In genomic region chr4:148742549-148743413, GRCm38 (mm10) we compare ENCODE assay signal across 8 mouse cellular contexts.
DNase-seq lines count a peak whose midpoint lies in the region; ATAC-seq and TF ChIP-seq lines count a peak whose summit lies in the region.

No protein-coding gene starts in this region.

- no peak overlapping the region for H3K27ac ChIP-seq in forebrain, postnatal 0 days (ENCODE audit: low read depth, low read length)
- H3K27ac ChIP-seq in olfactory bulb, adult 2 months (ENCODE audit: insufficient read depth, low read depth, low read length): no peak overlapping the region

- DNase-seq in cerebellum, adult 18-20 months: peak; percentile 59 to 85
- DNase-seq in forebrain, postnatal 0 days: peak; percentile 87
- DNase-seq in layer of hippocampus, adult 8-10 months (ENCODE audit: low spot score in 2 of 2): peak; percentile 30 to 70
- peak; percentile 83 for DNase-seq in lung, adult 2 months
- peak; percentile 11 to 16 for DNase-seq in thymus, adult 18-20 months

- H3K4me3 ChIP-seq in E14TG2a.4 (replicated peaks; ENCODE audit: low read length): peak overlapping the region; percentile 76
- peak overlapping the region; percentile 33 for H3K4me3 ChIP-seq in forebrain, postnatal 0 days (ENCODE audit: low read depth, low read length)
- H3K4me3 ChIP-seq in lung, adult 2 months (replicated peaks; ENCODE audit: extremely low read depth, low read depth, low read length): peak overlapping the region; percentile 17
- H3K4me3 ChIP-seq in olfactory bulb, adult 2 months (ENCODE audit: insufficient read depth, low read depth, low read length): peak overlapping the region; percentile 9

- TF ChIP-seq CTCF in E14TG2a.4 (conservative IDR thresholded peaks at IDR 0.05; ENCODE audit: low read length): no peak; the same call in 1 of the 2 replicates
- TF ChIP-seq CTCF in forebrain, postnatal 0 days (IDR thresholded peaks at IDR 0.05; ENCODE audit: low read depth): peak; percentile 86
- TF ChIP-seq CTCF in lung, adult 2 months (IDR thresholded peaks at IDR 0.05; ENCODE audit: insufficient read depth, low read length): peak; percentile 40
- TF ChIP-seq CTCF in olfactory bulb, adult 2 months (IDR thresholded peaks at IDR 0.05; ENCODE audit: insufficient read depth, low read depth, low read length): peak; percentile 89

- H3K27me3 ChIP-seq in E14TG2a.4 (ENCODE audit: insufficient read depth, low read length): no peaks in the 10 kb centered on the region
- H3K27me3 ChIP-seq in forebrain, postnatal 0 days (ENCODE audit: insufficient read depth, low read length): peaks cover 7% of the 10 kb centered on the region; the same call in 1 of the 2 replicates

- H3K36me3 ChIP-seq in E14TG2a.4 (ENCODE audit: insufficient read depth, low read length): no peaks in the 10 kb centered on the region
- H3K36me3 ChIP-seq in forebrain, postnatal 0 days (ENCODE audit: insufficient read depth): no peaks in the 10 kb centered on the region

- peak overlapping the region; percentile 65 for H3K4me2 ChIP-seq in forebrain, postnatal 0 days (ENCODE audit: low read depth)

- peak overlapping the region; percentile 35; the same call in 1 of the 2 replicates for H3K9ac ChIP-seq in forebrain, postnatal 0 days

- H3K9me3 ChIP-seq in E14TG2a.4 (ENCODE audit: low read length): no peaks in the 10 kb centered on the region
- H3K9me3 ChIP-seq in forebrain, postnatal 0 days (ENCODE audit: low read length): no peaks in the 10 kb centered on the region

- WGBS in forebrain, postnatal 0 days: 5% methylated on average over 56 of the region's 65 CpGs
- 4% methylated on average over 64 of the region's 65 CpGs for WGBS in lung, adult 2 months
- WGBS in olfactory bulb, adult 2 months: 6% methylated on average over 53 of the region's 65 CpGs

- H3K4me1 ChIP-seq in E14TG2a.4 (replicated peaks; ENCODE audit: low read depth, low read length): peaks cover 89% of the 10 kb centered on the region
- H3K4me1 ChIP-seq in forebrain, postnatal 0 days (ENCODE audit: insufficient read depth): no peaks in the 10 kb centered on the region
- H3K4me1 ChIP-seq in lung, adult 2 months (ENCODE audit: control insufficient read depth, insufficient read depth, low read length): peaks cover 5% of the 10 kb centered on the region
- H3K4me1 ChIP-seq in olfactory bulb, adult 2 months (ENCODE audit: control insufficient read depth, insufficient read depth, low read length): peaks cover 6% of the 10 kb centered on the region; the same call in 1 of the 2 replicates

- no peak for TF ChIP-seq POLR2A in lung, adult 2 months (IDR thresholded peaks at IDR 0.05; ENCODE audit: borderline replicate concordance, extremely low read depth, low read depth, low read length)
- TF ChIP-seq POLR2A in olfactory bulb, adult 2 months (IDR thresholded peaks at IDR 0.05; ENCODE audit: insufficient read depth, low read depth, low read length): no peak

- ATAC-seq in forebrain, postnatal 0 days: peak; percentile 93
- peak; percentile 42 to 74; a peak in 3 of 4 replicates for ATAC-seq in hematopoietic stem cell, adult 5-6 weeks (replicated peaks in 1 of 2; ENCODE audit: insufficient read depth in 1 of 2, low FRiP score in 2 of 2, low TSS enrichment in 1 of 2, low read depth in 1 of 2, poor library complexity in 2 of 2, severe bottlenecking in 2 of 2)

Comparison
In these comparisons a context has a peak if more than half of its experiments do, and no peak if none do; other contexts are left out.
1. H3K4me3 ChIP-seq: peak in every context shown above with its lines; median percentile 76 in E14TG2a.4; 33 in forebrain, postnatal 0 days; 17 in lung, adult 2 months; 9 in olfactory bulb, adult 2 months.
2. DNase-seq: peak in every context shown above with its lines; median percentile 87 in forebrain, postnatal 0 days; 83 in lung, adult 2 months; 72 in cerebellum, adult 18-20 months; 50 in layer of hippocampus, adult 8-10 months; 14 in thymus, adult 18-20 months.